Mouse (Mus musculus) layer of hippocampus, adult 9-11 months (tissue): Measurements from ENCODE around the gene Cryzl1.
A peak's percentile ranks its signal among the peaks of the same experiment; 100 is the strongest.
"Not testable (repeated sequence)": the region's sequence is repeated elsewhere in the genome, so short reads cannot be mapped to it uniquely, and the experiment has no call there.

ENCODE experiments used
- DNase-seq: peaks from one replicate; pipeline ENCODE4 v3.0.0; 2022

Gene Cryzl1

GRCm38 (mm10) chr16:91685526-91685925, 43.2 kb downstream of the Cryzl1 start:
- DNase-seq: no peak

GRCm38 (mm10) chr16:91680656-91681055, 48.1 kb downstream of the Cryzl1 start:
- no peak for DNase-seq

- no peak for DNase-seq
Measured at GRCm38 (mm10) chr16:91678147-91678911, 50.4 kb downstream of the Cryzl1 start.

GRCm38 (mm10) chr16:91674500-91674899, 54.3 kb downstream of the Cryzl1 start:
- no peak for DNase-seq

- DNase-seq: no peak
Measured at GRCm38 (mm10) chr16:91663795-91664194, 65.0 kb downstream of the Cryzl1 start.

- no peak for DNase-seq
Measured at GRCm38 (mm10) chr16:91662336-91662735, 66.4 kb downstream of the Cryzl1 start.

- no peak for DNase-seq
Measured at GRCm38 (mm10) chr16:91661397-91661796, 67.4 kb downstream of the Cryzl1 start.

- no peak for DNase-seq
Measured at GRCm38 (mm10) chr16:91659798-91660197, 69.0 kb downstream of the Cryzl1 start.

- no peak for DNase-seq
Measured at GRCm38 (mm10) chr16:91658471-91658870, 70.3 kb downstream of the Cryzl1 start.

GRCm38 (mm10) chr16:91657285-91657684, 71.5 kb downstream of the Cryzl1 start:
- DNase-seq: no peak

- DNase-seq: no peak
Measured at GRCm38 (mm10) chr16:91655285-91655684, 73.5 kb downstream of the Cryzl1 start.

- DNase-seq: no peak
Measured at GRCm38 (mm10) chr16:91652191-91652590, 76.6 kb downstream of the Cryzl1 start.

GRCm38 (mm10) chr16:91649781-91650180, 79.0 kb downstream of the Cryzl1 start:
- no peak for DNase-seq

- no peak for DNase-seq
Measured at GRCm38 (mm10) chr16:91649246-91649645, 79.5 kb downstream of the Cryzl1 start.

- peak; percentile 47 for DNase-seq
Measured at GRCm38 (mm10) chr16:91648220-91648550, 80.6 kb downstream of the Cryzl1 start.

GRCm38 (mm10) chr16:91647461-91648219, 81.1 kb downstream of the Cryzl1 start, which contains the start of gene Son:
TSS of gene Son (plus strand) at chr16:91647506.
- peak; percentile 98 for DNase-seq

- DNase-seq: peak; percentile 94
Measured at GRCm38 (mm10) chr16:91646681-91647419, 81.9 kb downstream of the Cryzl1 start, which contains the start of gene Gart. TSS of gene Gart (minus strand) at chr16:91646952.

GRCm38 (mm10) chr16:91645995-91646602, 82.7 kb downstream of the Cryzl1 start:
- no peak for DNase-seq

- not testable (repeated sequence) for DNase-seq
Measured at GRCm38 (mm10) chr16:91645420-91645819, 83.4 kb downstream of the Cryzl1 start.

- DNase-seq: no peak
Measured at GRCm38 (mm10) chr16:91644901-91645300, 83.9 kb downstream of the Cryzl1 start.

- no peak for DNase-seq
Measured at GRCm38 (mm10) chr16:91640171-91640570, 88.6 kb downstream of the Cryzl1 start.

GRCm38 (mm10) chr16:91639636-91640035, 89.1 kb downstream of the Cryzl1 start:
- no peak for DNase-seq
